Mouse (Mus musculus): Measurements from ENCODE around the gene Zfp651. TPM values are rescaled to one million over a fixed set of nuclear protein-coding genes. Genes with fewer than 3 reads are reported as not detected.

Zfp651 gene
- total RNA-seq (2015) (not detected in 2 replicates), total RNA-seq (2017) (not detected in 2 replicates)

DNA sequence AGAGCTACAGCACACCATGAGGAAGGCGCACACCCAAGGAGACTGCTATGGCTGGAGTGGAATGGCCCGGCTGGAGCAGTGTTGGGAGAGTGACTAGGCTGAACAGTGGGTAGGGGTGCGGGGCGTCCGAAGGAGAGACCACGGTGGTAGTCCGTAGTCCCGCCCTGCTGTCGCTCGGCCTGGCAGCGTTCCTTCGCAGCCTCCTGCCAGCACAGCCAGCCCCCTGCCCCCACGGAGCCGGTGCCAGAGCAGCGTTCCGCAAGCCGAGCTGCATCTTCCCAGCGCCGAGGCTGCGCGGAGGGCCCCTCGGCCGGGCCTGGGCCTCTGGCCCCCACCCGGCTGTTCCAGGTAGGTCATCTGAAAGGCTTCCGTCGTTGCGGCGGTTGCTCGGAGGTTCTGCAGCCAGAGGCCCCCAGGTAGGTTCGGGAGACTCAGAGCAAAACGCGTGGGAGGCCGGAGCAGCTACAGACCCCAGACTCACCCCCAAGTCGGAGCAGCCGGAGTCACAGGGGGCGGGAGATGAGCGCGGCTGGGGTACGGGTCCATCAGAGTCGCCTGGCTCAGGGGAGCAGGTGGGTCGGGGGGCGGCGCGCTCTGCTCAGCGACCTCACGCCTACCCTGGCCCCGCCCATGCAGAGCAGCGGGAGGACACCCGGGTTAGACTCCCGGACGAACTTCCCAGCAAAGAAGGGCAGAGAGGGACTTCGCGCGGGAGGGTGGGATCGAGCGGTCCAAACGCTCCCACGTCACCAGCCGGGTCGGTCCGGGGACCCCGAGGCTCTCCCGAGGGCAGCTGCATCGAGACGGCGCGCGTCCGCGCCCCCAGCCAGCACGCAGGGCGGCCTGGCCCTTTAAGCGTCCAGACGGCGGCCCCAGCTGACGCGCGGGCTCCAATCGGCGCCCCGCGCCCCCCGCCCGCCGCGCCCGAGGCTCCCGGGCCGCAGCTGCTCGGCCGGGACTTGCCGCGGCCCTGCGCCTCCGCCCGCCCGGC lies at the start of gene Zfp651:
Gene Zfp651, plus strand, starts transcription at position 240 of the 991 bp plus-strand sequence.
- ATAC-seq (ENCODE audit: poor library complexity, severe bottlenecking), result no peak

DNA sequence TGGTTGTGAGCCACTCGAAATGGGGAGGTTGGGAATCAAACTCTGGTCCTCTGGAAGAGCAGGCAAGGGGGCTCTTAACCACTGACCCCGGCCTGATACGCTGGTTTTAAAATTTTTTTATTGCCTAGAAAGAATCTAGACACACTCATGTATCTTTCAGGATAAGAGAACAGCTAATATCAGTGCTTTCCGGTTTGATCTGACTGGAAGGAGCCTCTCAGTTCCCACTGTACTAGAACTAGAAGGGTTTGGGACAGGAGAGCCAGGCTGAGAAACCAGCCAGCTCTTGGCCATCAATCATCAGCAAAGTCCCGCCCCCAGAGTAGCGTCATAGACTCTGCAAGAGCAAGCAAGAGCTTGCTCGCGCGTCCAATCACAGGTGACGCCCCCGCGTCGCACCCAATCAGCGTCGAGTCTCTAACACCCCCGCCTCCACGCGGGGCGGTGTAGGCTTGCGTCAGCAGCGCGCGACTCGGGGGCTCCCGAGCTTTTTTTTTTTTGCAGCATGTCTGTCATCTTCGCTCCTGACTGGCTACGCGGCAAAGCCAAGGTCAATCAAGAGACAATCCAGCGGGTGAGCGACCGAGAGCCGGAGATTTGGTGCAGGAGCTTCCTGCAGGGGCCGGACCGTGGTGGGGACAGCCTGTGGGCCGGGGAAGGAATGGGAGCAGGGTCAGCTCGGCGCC lies 49.1 kb upstream of the Zfp651 start, which contains the start of gene Ss18l2:
Gene Ss18l2, plus strand, starts transcription at position 432 of the 686 bp plus-strand sequence.
- ATAC-seq (ENCODE audit: poor library complexity, severe bottlenecking), result peak; percentile 85

DNA sequence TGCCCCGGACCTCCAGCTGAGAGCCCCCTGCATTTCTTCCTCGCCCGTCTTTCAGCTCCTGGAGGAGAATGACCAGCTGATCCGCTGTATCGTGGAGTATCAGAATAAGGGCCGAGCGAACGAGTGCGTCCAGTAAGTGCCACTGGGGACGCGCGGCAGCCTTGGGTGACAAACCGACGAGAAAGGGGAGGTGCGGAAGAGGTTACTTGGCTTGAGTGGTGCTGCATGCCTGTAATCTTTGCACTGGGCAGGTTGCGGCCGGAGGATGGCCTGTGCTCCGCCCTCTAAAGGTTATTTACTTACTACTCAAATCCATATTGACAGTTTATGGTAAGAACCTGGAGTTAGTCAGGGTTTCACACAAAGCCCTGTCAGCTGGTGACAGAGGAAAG lies 48.5 kb upstream of the Zfp651 start:
- peak; percentile 41 for ATAC-seq (ENCODE audit: poor library complexity, severe bottlenecking)

DNA sequence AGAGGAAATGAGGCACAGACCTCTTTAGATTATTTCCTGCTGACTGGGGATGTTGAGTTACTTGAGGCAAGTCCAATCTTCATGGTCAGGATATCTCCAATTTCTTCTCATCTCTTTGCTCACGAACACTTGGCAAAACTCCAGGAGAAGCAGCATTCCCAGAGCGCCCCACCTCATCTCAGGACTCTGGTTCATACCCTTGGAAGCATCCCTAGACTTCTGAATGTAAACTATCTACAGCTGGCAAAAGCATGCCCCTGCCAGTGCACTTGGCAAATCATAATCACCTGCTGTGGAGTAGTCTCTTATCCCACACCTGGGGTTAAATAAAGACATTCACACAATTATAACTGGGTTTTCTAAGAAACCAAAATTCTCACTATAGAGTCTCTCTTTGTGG lies 42.1 kb upstream of the Zfp651 start:
- ATAC-seq (ENCODE audit: poor library complexity, severe bottlenecking), result no peak

DNA sequence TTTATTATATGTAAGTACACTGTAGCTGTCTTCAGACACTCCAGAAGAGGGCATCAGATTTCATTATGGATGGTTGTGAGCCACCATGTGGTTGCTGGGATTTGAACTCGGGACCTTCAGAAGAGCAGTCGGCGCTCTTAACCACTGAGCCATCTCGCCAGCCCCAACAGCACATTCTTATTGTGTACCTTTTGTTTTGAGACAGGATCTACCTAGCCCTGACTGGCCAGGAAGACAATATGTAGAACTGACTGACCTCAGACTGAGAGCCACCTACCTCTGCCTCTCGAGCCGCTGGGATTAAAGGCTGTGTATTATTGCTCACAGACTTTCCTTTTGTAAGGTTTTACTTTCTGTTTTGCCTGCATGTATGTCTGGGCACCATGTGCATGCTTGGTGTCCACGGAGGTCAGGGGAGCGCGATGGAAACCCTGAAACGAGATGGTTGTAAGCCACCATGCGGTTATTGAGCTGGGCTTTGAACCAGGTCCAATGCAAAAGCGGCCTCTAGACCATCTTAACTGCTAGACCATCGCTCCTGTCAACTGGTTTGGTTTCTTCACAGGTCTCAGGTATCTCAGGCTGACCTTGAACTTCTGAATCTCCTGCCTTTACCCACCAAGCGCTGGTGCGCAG lies 40.9 kb upstream of the Zfp651 start:
- ATAC-seq (ENCODE audit: poor library complexity, severe bottlenecking), result peak; percentile 20

DNA sequence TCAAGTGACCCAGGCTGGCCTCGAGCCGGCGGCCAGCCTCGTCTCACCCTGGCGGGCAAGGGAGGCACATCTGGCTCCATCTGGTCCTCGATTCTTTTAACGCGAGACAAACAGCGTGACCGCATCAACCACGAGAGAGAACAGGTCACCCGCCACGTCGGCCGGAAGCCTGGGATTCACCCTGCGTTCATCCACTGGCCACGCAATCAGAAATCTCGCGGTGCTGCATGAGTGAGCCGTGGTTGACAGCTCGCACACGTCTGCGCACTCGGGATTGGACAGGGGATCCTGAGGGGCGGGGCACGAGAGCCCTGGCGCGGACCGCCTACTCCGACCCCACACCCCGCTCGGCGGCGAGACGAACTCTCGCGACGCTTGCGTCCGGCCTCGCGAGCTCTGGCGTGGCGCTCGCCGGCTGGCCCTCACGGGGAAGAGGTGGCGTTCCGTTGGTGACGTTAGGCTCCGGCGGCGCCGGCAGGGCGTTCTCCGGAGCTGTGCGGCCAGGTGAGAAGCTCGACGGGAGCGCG lies 40.3 kb upstream of the Zfp651 start, which contains the start of gene Nktr:
Gene Nktr, plus strand, starts transcription at position 378 of the 527 bp plus-strand sequence.
- peak; percentile 92 for ATAC-seq (ENCODE audit: poor library complexity, severe bottlenecking)

DNA sequence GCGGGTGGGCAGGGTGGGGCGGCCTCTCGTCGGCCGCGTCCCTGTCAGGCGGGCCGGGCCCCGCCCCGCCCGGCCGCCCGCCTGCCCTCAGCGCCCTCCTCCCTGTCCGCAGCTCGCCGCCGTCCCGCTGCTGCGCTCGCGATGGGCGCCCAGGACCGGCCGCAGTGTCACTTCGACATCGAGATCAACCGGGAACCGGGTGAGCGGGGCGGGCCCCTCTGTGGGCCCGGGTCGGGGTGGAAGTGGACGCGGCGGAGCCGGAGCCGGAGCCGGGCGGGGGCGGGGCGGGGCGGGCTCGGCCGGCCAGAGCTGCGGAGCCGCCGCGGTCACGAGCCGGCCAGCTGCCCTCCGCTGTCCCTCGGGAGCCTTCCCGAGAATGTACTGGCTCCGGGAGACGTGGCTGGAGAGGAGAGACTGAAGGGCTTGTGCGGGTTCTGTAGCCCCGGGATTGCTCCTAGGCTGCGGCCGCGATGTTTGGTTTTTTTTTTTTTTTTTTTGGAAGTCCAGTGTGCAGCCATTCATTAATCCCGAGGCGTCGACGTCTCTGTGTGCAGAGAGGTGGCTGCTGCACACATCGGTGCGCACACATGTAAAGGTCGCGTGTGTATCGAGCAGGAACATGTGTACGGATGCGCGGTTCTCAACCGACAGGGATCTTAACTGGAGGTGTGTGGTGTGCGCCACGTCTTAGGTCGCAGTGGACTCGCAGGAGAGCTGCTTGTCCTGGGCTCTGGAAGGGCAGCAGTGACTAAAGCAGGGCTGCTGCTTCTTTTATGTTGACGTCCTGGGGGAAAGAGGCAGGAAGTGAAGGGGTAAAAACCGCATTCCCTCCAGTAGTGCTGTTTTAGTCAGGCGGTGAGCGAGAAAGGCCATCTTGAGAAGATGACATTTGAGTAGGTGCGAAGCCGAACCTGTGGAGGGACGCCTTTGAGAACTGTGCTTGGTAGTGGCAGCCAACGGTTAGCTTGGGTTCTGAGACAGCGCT lies 39.5 kb upstream of the Zfp651 start:
- peak; percentile 34 for ATAC-seq (ENCODE audit: poor library complexity, severe bottlenecking)

DNA sequence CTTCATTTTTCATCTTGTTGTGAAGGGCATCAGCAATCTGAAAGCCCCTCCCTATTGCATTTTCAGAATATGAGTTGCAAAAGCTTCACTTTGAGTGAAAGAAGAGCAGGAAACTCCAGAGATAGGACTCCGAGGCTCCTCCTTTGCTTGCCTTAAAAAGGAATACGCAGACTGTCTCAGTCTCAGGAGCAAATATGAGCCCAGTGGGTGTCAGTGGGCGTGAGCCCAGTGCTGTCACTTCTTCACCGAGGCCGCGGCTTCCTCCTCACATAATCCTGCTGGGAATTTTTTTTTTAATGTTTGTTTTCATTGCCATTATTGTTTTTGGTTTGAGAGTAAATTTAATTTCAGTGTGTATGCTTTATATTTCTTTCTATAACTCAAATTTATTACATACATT lies 18.6 kb upstream of the Zfp651 start:
- ATAC-seq (ENCODE audit: poor library complexity, severe bottlenecking), result no peak

DNA sequence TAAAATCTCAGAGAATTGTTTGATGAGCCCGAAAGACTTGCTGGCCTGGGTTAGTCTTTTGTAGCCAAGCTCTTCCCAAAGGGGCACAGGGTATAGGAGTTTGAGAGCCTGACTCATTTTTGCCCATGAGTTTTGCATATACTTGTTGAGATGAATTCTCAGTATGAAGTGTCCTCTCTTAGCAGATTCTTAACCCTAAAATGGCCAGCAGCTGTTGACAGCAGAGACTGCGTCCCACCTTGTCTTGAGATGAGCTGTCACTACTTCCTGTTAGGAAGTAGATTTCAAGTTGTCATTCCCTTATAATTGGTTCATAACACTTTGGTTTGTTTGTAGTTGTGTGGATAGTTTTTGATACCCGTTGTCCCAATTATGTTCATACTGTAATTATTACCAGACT lies 18.0 kb upstream of the Zfp651 start:
- ATAC-seq (ENCODE audit: poor library complexity, severe bottlenecking), result no peak

DNA sequence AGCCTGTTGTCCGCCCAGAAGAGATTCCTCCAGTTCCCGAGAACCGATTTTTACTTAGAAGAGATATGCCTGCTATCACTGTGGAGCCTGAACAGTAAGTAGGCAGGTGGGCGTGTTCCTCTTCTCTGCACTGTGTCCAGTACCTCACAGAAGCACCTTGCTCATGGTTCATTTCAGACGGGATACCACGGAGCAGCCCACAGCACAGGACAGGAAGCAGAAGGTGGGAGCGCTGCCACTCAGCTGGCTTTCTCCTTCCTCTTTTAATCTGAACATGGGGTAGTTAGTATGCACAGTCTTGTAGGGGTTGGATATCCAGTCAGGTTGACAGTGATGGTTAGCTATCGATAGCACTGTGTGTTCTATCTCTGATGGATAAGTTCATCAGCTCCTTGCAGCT lies 15.1 kb upstream of the Zfp651 start:
- no peak for ATAC-seq (ENCODE audit: poor library complexity, severe bottlenecking)

DNA sequence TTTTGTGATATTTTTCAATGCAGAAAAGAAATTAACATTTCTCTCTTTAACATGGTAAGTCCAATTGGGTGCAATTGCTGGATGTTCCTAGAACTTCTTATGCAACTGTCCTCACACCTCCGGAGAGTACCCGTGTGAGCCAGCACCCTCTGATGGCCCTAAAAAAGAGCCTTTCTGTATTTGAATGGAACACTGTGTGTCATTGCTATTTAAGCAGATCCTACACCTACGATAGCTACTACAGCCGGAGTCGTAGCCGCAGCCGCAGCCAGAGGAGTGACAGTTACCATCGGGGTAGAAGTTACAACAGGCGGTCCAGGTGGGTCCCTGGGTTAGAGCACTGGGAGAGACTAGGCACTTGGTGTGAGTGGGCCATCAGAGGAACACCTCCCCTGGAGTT lies 6.4 kb upstream of the Zfp651 start:
- no peak for ATAC-seq (ENCODE audit: poor library complexity, severe bottlenecking)

DNA sequence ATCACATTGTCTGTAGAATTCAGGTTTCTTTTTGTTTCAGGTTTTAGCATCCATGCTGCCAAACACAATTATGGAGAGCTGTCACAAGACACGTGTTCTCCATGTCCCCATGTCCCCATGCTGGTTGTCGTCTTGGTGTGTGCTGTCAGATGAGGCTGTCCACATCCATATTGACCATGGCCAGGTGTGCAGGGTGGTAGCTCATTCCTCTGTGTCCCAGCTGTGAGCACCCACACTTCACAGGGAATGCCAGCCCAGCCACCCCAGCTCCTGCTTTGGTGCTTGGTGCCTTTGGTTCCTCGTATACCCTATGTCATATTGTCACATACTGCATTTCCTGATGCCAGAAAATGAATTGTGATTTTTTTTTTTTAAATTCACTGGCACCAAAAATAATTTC lies 4.5 kb upstream of the Zfp651 start:
- no peak for ATAC-seq (ENCODE audit: poor library complexity, severe bottlenecking)

DNA sequence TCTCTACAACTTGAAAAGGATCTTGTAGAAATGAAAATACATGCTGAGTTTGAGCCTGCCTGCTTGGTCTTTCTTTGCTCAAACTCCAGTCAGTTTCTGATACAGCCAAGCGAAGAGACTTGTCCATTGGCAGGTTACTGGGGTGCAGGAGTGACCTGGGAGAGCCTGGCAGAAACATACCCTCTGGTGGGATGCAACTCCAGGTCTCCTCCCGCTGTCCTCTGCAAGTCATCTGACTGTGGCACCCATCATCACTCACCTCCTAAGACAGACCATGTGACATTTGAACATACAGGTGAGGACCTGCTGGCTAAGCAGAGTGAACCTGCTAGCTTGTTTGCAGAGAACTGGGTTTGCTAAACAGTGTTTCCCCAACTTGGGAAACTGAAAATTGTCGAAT lies 2.3 kb upstream of the Zfp651 start:
- no peak for ATAC-seq (ENCODE audit: poor library complexity, severe bottlenecking)

DNA sequence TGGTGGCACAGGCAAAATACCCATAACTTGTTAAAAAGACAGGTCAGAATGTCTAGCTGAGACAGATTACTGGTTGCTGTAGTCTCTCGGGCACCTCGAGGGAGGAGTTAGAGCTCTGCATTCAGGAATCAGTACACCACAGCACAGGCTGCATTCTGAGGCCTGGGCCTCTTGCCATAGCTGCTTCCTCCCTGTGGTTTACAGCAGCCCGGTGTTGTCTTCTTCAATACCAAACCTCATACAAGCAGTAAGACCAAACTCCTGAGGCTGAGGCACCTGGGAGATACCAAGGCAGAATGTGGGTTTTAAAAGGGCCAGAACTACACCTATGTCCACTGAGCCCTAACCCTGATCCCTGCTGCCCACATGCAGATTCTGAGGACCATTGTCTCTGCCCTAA lies 1.7 kb upstream of the Zfp651 start:
- no peak for ATAC-seq (ENCODE audit: poor library complexity, severe bottlenecking)

DNA sequence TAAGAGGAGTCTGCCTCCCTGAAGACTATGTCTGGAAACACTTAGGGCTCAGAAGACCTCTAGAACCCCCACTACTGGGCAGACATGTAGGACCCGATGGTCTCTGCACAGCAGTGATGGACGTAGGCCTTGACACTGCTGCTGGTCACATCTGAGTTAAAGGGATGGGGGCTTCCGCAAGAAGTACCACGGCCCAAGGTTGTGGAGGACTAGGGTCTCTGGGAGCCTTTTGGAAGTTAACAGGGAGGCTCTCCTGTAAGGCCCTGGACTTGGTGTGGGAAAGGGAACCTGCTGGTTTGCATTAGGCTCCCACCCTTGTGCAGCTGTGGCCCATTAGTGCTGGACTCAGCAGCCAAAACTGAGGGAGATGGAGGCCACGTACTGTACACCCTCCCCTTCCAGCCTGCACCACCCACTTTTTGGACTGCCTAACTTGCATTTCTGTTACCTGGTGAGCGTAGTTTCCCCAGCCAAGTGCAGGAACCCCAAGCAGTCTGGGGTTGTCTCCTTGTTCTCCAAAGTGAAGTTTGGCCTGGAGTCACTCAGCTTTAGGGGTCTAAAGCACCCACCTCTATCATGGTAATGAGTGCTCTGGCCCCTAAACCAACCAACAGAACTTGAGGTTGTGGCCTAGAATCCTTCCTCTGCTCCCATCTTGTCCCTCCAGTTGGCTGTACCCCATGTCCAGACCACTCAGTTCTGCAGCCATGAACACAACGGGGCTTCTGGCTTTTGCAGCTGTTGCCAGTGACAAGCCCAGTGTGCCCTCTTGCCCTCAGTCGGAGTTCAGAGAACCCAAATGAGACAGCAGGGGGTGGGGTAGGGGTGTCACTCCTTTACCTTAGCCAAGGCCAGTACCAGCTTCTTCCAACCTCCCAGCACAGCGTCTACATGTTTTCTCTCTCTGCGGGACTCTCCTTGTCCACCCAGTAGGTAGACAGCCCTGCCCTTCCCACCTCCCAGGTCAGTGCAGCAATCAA lies 1.0 kb upstream of the Zfp651 start:
- no peak for ATAC-seq (ENCODE audit: poor library complexity, severe bottlenecking)

DNA sequence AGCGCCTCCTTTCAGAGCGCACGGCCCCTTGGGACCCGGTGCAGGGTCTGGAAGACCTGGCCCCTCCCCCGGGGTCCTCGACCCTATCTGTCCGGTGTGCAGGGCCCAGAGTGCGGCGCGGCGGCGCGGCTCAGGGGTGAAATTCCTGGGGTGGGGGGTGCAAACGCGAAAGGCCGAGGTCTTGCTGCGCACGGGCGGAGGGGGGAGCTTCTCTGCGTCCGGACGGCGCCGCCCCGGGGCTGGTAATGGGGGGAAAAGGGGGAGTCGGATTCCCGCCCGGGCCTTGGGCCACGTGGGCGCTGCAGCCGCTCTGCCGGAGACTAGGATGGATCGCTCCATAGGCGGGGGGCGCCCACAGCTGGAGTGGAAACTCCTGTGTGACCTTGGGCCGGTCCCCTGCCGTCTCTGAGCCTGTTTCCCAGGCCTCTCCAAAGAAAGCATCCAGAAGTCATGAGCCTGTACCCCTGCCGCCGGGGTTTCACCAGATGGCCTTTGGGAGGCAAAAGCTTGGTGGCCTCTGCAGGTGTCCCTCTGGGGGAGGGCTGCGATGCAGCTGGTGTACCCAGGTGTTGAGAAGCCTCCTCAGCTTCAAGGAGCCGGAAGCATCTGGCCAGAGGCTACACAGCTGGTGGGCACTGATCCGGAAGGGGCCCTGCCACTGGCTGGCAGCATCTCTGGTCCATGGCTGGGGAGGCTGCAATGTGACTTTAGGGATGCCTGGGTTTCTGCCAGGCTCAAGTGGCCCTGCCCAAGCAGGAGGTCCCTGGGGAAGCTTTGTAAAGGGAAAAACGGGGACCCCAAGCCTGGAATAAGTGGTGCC lies 1.4 kb downstream of the Zfp651 start:
- no peak for ATAC-seq (ENCODE audit: poor library complexity, severe bottlenecking)

DNA sequence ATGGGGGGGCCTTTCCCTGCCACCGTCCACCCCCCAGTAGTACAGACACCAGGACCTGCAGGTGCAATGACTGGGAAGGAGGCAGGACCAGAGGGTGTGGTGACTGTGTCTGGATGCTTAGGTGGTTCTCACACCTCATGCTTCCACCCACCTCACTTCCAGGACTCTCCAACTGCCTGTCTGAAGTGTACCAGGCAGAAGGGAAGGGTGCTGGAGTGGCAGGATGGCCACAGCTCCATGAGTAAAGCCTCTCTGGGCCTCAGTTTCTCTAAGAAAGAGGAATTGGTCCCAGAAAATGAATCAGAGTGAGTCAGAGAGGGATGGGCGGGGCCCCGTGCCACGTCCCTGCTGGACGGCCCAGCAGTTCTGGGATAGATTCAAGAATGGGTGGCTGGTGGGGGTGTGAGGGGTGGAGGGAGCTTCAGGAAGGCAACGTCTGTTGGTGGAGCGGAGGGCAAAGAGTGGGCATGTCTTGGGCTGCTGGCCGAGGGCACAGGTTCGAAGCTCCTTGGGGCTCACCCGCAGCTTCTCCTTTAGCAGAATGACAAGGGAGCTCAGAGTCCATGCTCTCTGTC lies 2.0 kb downstream of the Zfp651 start:
- no peak for ATAC-seq (ENCODE audit: poor library complexity, severe bottlenecking)

Measured in megakaryocyte, adult 5-6 weeks (primary cell).